Mouse (Mus musculus) kidney, embryonic 15.5 days (tissue): ENCODE measurements at regions not wholly inside any gene's neighbourhood (a gene's known extent, or its start where the extent isn't known, plus 50 kb on each side); places are given as distances from the start of the nearest gene placed in this dataset.
A peak's percentile ranks its signal among the peaks of the same experiment; 100 is the strongest.

Experiments
- ATAC-seq: fragments of 200-750 bp; cut with Nextera tagmentation; replicated peaks from 2 replicates; pipeline ENCODE4 v1.8.0; 2017; ENCODE audit warnings: moderate TSS enrichment; ENCODE audit not compliant: low FRiP score
- H3K27ac ChIP-seq: fragments of 300-500 bp; sonication (generic); 2 replicates; pipeline ENCODE4 v1.5.1; 2015; ENCODE audit warnings: mild to moderate bottlenecking, inconsistent platforms
- H3K27me3 ChIP-seq: fragments of 300-500 bp; sonication (generic); 2 replicates; pipeline ENCODE4 v1.6.1; 2015; ENCODE audit warnings: inconsistent platforms
- H3K36me3 ChIP-seq: fragments of 300-500 bp; sonication (generic); 2 replicates; pipeline ENCODE4 v1.6.1; 2015; ENCODE audit warnings: inconsistent platforms
- H3K4me1 ChIP-seq: fragments of 300-500 bp; sonication (generic); 2 replicates; pipeline ENCODE4 v1.6.1; 2015; ENCODE audit warnings: inconsistent platforms
- H3K4me2 ChIP-seq: fragments of 300-500 bp; sonication (generic); 2 replicates; pipeline ENCODE4 v1.6.1; 2015; ENCODE audit warnings: moderate library complexity, mild to moderate bottlenecking, inconsistent platforms
- H3K4me3 ChIP-seq: fragments of 300-500 bp; sonication (generic); replicated peaks from 2 replicates; pipeline ENCODE4 v1.5.1; 2015; ENCODE audit warnings: mild to moderate bottlenecking, inconsistent platforms
- H3K9ac ChIP-seq: fragments of 300-500 bp; sonication (generic); 2 replicates; pipeline ENCODE4 v1.6.1; 2015; ENCODE audit warnings: mild to moderate bottlenecking, inconsistent platforms
- H3K9me3 ChIP-seq: fragments of 300-500 bp; sonication (generic); replicated peaks from 2 replicates; pipeline ENCODE4 v1.6.1; 2016; ENCODE audit warnings: inconsistent platforms
- WGBS: fragments of 180-500 bp; shearing (Covaris S2); methylation state at CpG from one replicate; pipeline ENCODE4 v1.1.7; 2015; ENCODE audit warnings: mixed read lengths; 5-methylcytosine and 5-hydroxymethylcytosine counted together

- no peaks in the 10 kb centered on the region for H3K36me3 ChIP-seq
- WGBS, result 78% methylated on average over 8 of the region's 8 CpGs
- no peaks in the 10 kb centered on the region for H3K9me3 ChIP-seq
- no peaks in the 10 kb centered on the region for H3K27me3 ChIP-seq
- H3K9ac ChIP-seq, result no peak overlapping the region
- no peak overlapping the region for H3K27ac ChIP-seq
- no peak for ATAC-seq
- no peak overlapping the region for H3K4me2 ChIP-seq
- no peak overlapping the region for H3K4me3 ChIP-seq
- peaks cover 22% of the 10 kb centered on the region for H3K4me1 ChIP-seq
These were observed 78.5 kb upstream of the Sertad2 start for GRCm38 (mm10) chr11:20464564-20464963.

- Histone ChIP-seq H3K27ac (no peak overlapping the region), H3K27me3 (no peaks in the 10 kb centered on the region), H3K4me3 (no peak overlapping the region), H3K36me3 (no peaks in the 10 kb centered on the region), H3K9me3 (no peaks in the 10 kb centered on the region), H3K4me2 (no peak overlapping the region), H3K9ac (no peak overlapping the region), H3K4me1 (peaks cover 12% of the 10 kb centered on the region)
- 47% methylated on average over 4 of the region's 4 CpGs for WGBS
- no peak for ATAC-seq
These were observed 76.5 kb upstream of the Sertad2 start for GRCm38 (mm10) chr11:20466591-20466990.

GRCm38 (mm10) chr11:20468319-20469018, 74.6 kb upstream of the Sertad2 start:
- Histone ChIP-seq H3K4me2 (no peak overlapping the region), H3K36me3 (no peaks in the 10 kb centered on the region), H3K9ac (no peak overlapping the region), H3K4me3 (no peak overlapping the region), H3K9me3 (no peaks in the 10 kb centered on the region), H3K4me1 (peaks cover 11% of the 10 kb centered on the region), H3K27ac (no peak overlapping the region), H3K27me3 (no peaks in the 10 kb centered on the region)
- WGBS, result 71% methylated on average over 12 of the region's 12 CpGs
- ATAC-seq, result no peak

DNA sequence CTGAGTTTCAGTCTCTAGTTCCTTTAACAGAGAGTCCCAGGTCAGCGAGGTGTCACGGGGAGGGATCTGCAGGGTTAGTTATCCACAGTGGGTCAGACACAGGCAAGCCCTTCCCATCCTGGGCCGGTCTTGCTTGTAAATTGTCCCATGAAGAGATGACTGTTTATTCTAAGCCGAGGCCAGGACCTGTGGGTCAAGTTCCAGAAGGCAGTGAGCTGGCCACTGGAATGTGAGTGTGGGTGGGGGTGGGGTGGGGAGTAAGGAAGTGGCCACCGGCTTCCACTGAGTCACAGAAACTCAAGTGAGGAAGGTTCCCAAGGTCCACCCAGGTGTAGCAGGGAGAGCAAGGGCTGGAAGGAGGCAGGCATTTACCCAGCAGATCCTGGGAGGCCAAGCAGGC, 73.7 kb upstream of the Sertad2 start:
- H3K9me3 ChIP-seq, result no peaks in the 10 kb centered on the region
- H3K9ac ChIP-seq, result no peak overlapping the region
- H3K36me3 ChIP-seq, result no peaks in the 10 kb centered on the region
- peak overlapping the region; percentile 49; the same call in 1 of the 2 replicates for H3K27ac ChIP-seq
- H3K4me1 ChIP-seq, result peaks cover 7% of the 10 kb centered on the region
- no peaks in the 10 kb centered on the region for H3K27me3 ChIP-seq
- WGBS, result 9% methylated on average over 5 of the region's 5 CpGs
- no peak; the same call in 1 of the 2 replicates for ATAC-seq
- H3K4me3 ChIP-seq, result no peak overlapping the region
- H3K4me2 ChIP-seq, result no peak overlapping the region

- WGBS, result 83% methylated on average over 6 of the region's 6 CpGs
These were observed 72.7 kb upstream of the Sertad2 start for GRCm38 (mm10) chr11:20470396-20470795.

GRCm38 (mm10) chr11:20472336-20472735, 70.7 kb upstream of the Sertad2 start:
- H3K9me3 ChIP-seq, result no peaks in the 10 kb centered on the region
- no peaks in the 10 kb centered on the region for H3K27me3 ChIP-seq
- H3K9ac ChIP-seq, result no peak overlapping the region
- ATAC-seq, result no peak
- 60% methylated on average over 1 of the region's 1 CpGs for WGBS
- H3K36me3 ChIP-seq, result no peaks in the 10 kb centered on the region
- H3K4me1 ChIP-seq, result peaks cover 16% of the 10 kb centered on the region
- H3K27ac ChIP-seq, result no peak overlapping the region
- no peak overlapping the region for H3K4me2 ChIP-seq
- H3K4me3 ChIP-seq, result no peak overlapping the region

More at GRCm38 (mm10) chr11:20470396-20470795, 72.7 kb upstream of the Sertad2 start:
- ATAC-seq, result no peak
- Histone ChIP-seq H3K4me1 (peaks cover 7% of the 10 kb centered on the region), H3K27me3 (no peaks in the 10 kb centered on the region), H3K9me3 (no peaks in the 10 kb centered on the region), H3K27ac (no peak overlapping the region), H3K4me2 (no peak overlapping the region), H3K4me3 (no peak overlapping the region), H3K36me3 (no peaks in the 10 kb centered on the region), H3K9ac (no peak overlapping the region)

GRCm38 (mm10) chr11:20475629-20476028, 67.4 kb upstream of the Sertad2 start:
- Histone ChIP-seq H3K27ac (no peak overlapping the region), H3K9me3 (peaks cover 4% of the 10 kb centered on the region; the same call in 1 of the 2 replicates), H3K27me3 (no peaks in the 10 kb centered on the region), H3K9ac (no peak overlapping the region), H3K4me1 (peaks cover 13% of the 10 kb centered on the region), H3K4me3 (no peak overlapping the region), H3K4me2 (no peak overlapping the region), H3K36me3 (no peaks in the 10 kb centered on the region)
- no peak for ATAC-seq
- WGBS, result 73% methylated on average over 7 of the region's 7 CpGs

DNA sequence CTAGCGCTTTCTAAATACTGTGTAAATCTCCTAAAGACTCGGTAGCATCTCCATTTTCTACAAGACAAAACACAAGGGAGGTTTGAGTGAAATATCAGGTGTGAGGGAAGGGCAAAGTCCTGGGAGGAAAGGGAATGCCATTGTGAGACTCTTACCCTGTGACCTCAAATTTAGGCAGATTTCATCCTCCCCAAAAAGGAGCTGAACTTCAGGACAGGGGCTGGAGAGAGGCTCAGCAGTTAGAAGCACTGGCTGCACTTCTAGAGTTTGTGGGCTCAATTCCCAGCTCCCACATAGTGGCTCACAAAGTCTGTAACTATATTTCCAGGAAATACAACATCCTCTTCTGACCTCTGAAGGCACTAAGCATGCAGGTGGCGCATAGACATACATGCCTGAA, 66.6 kb upstream of the Sertad2 start:
- no peaks in the 10 kb centered on the region for H3K27me3 ChIP-seq
- H3K36me3 ChIP-seq, result no peaks in the 10 kb centered on the region
- peaks cover 13% of the 10 kb centered on the region for H3K4me1 ChIP-seq
- 90% methylated on average over 3 of the region's 3 CpGs for WGBS
- H3K4me2 ChIP-seq, result no peak overlapping the region
- no peak overlapping the region for H3K9ac ChIP-seq
- peak overlapping the region; percentile 80 for H3K27ac ChIP-seq
- ATAC-seq, result no peak
- peaks cover 4% of the 10 kb centered on the region; the same call in 1 of the 2 replicates for H3K9me3 ChIP-seq
- no peak overlapping the region for H3K4me3 ChIP-seq

- H3K4me1 ChIP-seq, result peaks cover 13% of the 10 kb centered on the region
- no peaks in the 10 kb centered on the region for H3K36me3 ChIP-seq
- H3K9me3 ChIP-seq, result peaks cover 4% of the 10 kb centered on the region; the same call in 1 of the 2 replicates
- H3K4me2 ChIP-seq, result peak overlapping the region; percentile 53
- peak overlapping the region; percentile 80 for H3K27ac ChIP-seq
- H3K4me3 ChIP-seq, result 0 out of 2 replicates have a peak overlapping the region, but pooled peaks have one; percentile 3
- peak; percentile 94 for ATAC-seq
- 15% methylated on average over 19 of the region's 19 CpGs for WGBS
- H3K27me3 ChIP-seq, result no peaks in the 10 kb centered on the region
- no peak overlapping the region for H3K9ac ChIP-seq
These were observed 65.6 kb upstream of the Sertad2 start for GRCm38 (mm10) chr11:20477183-20478037.

DNA sequence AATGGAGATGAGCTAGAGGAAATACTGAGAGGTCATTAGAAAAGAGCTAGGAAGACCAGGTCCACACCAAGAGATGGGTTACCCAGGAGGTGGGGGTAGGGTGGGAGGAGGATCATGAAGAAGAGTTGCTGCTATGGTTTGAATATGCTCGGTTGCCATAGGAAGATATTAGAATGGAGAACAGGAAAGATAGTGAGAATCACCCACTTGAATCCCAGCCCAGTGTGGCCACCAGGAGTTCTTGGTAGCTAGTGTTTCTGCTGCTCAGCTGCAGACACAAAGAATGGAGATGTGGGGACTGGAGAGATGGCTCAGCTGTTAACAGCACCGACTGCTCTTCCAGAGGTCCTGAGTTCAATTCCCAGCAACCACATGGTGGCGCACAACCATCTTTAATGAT, 62.4 kb upstream of the Sertad2 start:
- no peak overlapping the region for H3K4me3 ChIP-seq
- WGBS, result 89% methylated on average over 3 of the region's 3 CpGs
- H3K4me2 ChIP-seq, result no peak overlapping the region
- no peaks in the 10 kb centered on the region for H3K27me3 ChIP-seq
- no peaks in the 10 kb centered on the region for H3K36me3 ChIP-seq
- H3K9me3 ChIP-seq, result peaks cover 4% of the 10 kb centered on the region; the same call in 1 of the 2 replicates
- no peak overlapping the region for H3K9ac ChIP-seq
- H3K27ac ChIP-seq, result no peak overlapping the region
- no peak for ATAC-seq
- peaks cover 13% of the 10 kb centered on the region for H3K4me1 ChIP-seq

GRCm38 (mm10) chr11:20485371-20485770, 57.7 kb upstream of the Sertad2 start:
- ATAC-seq, result no peak
- Histone ChIP-seq H3K4me1 (no peaks in the 10 kb centered on the region), H3K27me3 (no peaks in the 10 kb centered on the region), H3K4me3 (no peak overlapping the region), H3K27ac (no peak overlapping the region), H3K4me2 (no peak overlapping the region), H3K9ac (no peak overlapping the region), H3K9me3 (no peaks in the 10 kb centered on the region), H3K36me3 (no peaks in the 10 kb centered on the region)
- WGBS, result 94% methylated on average over 2 of the region's 2 CpGs
